Mouse (Mus musculus): ENCODE measurements around the gene Gnat2. TPM values are rescaled to one million over a fixed set of nuclear protein-coding genes. Genes with fewer than 3 reads are reported as not detected.

The Gnat2 gene
- total and polyA plus RNA-seq, 3 experiments = 11.2 to 17.5 (median 13.3) TPM

DNA sequence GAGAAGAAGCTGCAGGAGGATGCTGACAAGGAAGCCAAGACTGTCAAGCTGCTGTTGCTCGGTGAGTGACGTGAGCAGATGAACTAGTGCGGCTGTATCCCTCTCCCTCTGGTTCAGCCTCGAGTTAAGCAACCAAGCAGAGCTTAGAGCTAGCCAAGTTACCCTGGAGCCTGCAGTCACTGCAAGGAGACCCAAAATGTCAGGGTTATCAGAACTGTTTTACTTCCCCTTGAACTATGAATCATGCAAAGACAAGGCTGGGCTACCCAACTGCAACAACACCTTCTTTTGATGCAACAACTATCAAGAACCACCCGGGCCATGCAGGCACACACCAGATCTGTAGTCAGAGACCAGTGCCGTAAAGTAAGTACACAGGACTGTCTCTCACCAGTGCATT, 717 bp downstream of the Gnat2 start:
- Histone ChIP-seq H3K4me3 (replicated peaks in 1 of 3; ENCODE audit: low read depth in 2 of 3, low read length in 2 of 3, poor library complexity in 1 of 3) (no peak overlapping the region), H3K79me2 (replicated peaks; ENCODE audit: control insufficient read depth, extremely low read depth, insufficient read depth, poor library complexity, severe bottlenecking) (no peaks in the 10 kb centered on the region), H3K4me2 (ENCODE audit: insufficient read depth, low read depth, poor library complexity, severe bottlenecking) (no peak overlapping the region), H3K27me3 (replicated peaks) (no peaks in the 10 kb centered on the region), H3K9ac (ENCODE audit: insufficient read depth, low read depth) (no peak overlapping the region), H3K36me3 (replicated peaks in 1 of 2; ENCODE audit: control insufficient read depth in 1 of 2, insufficient read depth in 1 of 2, low read length in 1 of 2) (peaks cover 0 to 34% of the 10 kb centered on the region in 2 experiments), H3K9me3 (replicated peaks; ENCODE audit: low read length) (no peaks in the 10 kb centered on the region), H3K27ac (ENCODE audit: insufficient read depth, low read depth) (no peak overlapping the region), H3K4me1 (ENCODE audit: control insufficient read depth in 1 of 2, insufficient read depth in 2 of 2) (peaks cover 4 to 43% of the 10 kb centered on the region in 2 experiments)
- dilution Hi-C loops (cut with MboI; ENCODE audit: extremely low pct_ligation_motif_present, extremely low pct_unique_long_range_greater_than_20kb, low sequenced_read_pairs) = no loop called here
- DNase-seq (ENCODE audit: extremely low read depth) = no peak
- TF ChIP-seq CTCF (conservative IDR thresholded peaks at IDR 0.05 in 1 of 2, IDR thresholded peaks at IDR 0.05 in 1 of 2; ENCODE audit: low read depth in 2 of 2, low read length in 2 of 2) (no peak), MAFK (IDR thresholded peaks at IDR 0.05; ENCODE audit: insufficient replicate concordance, low read length) (no peak), EP300 (IDR thresholded peaks at IDR 0.05; ENCODE audit: low read length) (no peak), RCOR1 (conservative IDR thresholded peaks at IDR 0.05; ENCODE audit: low read depth, low read length) (no peak), USF2 (conservative IDR thresholded peaks at IDR 0.05; ENCODE audit: low read depth, low read length) (no peak), ELF1 (IDR thresholded peaks at IDR 0.05; ENCODE audit: low read depth, low read length) (no peak), MYC (IDR thresholded peaks at IDR 0.05; ENCODE audit: low read depth, low read length) (no peak), ZNF384 (IDR thresholded peaks at IDR 0.05; ENCODE audit: low read depth, low read length) (no peak), MEF2A (IDR thresholded peaks at IDR 0.05; ENCODE audit: borderline replicate concordance, low read depth, low read length) (no peak), ZMIZ1 (IDR thresholded peaks at IDR 0.05; ENCODE audit: low read depth, low read length) (no peak), POLR2AphosphoS2 (IDR thresholded peaks at IDR 0.05; ENCODE audit: low read depth, low read length) (no peak)
- in situ Hi-C loops (cut with MboI; ENCODE audit: low pct_ligation_motif_present, low pct_unique_long_range_greater_than_20kb, low sequenced_read_pairs) = no loop called here

DNA sequence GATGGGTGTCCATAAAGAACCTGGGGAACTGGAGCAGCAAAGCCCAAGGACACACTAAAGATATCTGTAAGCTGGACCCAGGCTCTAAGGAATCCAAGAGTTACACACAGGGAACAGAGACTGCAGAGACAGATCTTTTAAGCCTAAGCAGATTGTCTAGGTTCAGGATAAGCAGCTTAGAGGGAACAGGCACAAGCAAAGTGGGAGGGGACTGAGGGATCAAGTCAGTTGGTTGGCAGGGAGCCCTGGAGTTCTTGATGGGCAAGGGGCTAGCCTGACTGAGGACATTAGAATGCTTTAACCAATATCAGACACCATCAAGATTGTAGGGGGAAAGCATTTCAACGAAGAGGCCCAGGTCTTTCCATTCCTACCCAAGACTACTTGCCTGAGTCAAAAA, 1.6 kb downstream of the Gnat2 start:
- dilution Hi-C loops (cut with MboI; ENCODE audit: extremely low pct_ligation_motif_present, extremely low pct_unique_long_range_greater_than_20kb, low sequenced_read_pairs) = no loop called here

More for the DNA sequence above, 1.6 kb downstream of the Gnat2 start:
- Histone ChIP-seq H3K27me3 (replicated peaks) (no peaks in the 10 kb centered on the region), H3K36me3 (replicated peaks in 1 of 2; ENCODE audit: control insufficient read depth in 1 of 2, insufficient read depth in 1 of 2, low read length in 1 of 2) (peaks cover 5 to 40% of the 10 kb centered on the region in 2 experiments), H3K79me2 (replicated peaks; ENCODE audit: control insufficient read depth, extremely low read depth, insufficient read depth, poor library complexity, severe bottlenecking) (no peaks in the 10 kb centered on the region), H3K9me3 (replicated peaks; ENCODE audit: low read length) (no peaks in the 10 kb centered on the region), H3K4me3 (replicated peaks in 1 of 3; ENCODE audit: low read depth in 2 of 3, low read length in 2 of 3, poor library complexity in 1 of 3) (no peak overlapping the region), H3K4me1 (ENCODE audit: control insufficient read depth in 1 of 2, insufficient read depth in 2 of 2) (peaks cover 4 to 35% of the 10 kb centered on the region in 2 experiments), H3K4me2 (ENCODE audit: insufficient read depth, low read depth, poor library complexity, severe bottlenecking) (no peak overlapping the region), H3K27ac (ENCODE audit: insufficient read depth, low read depth) (no peak overlapping the region), H3K9ac (ENCODE audit: insufficient read depth, low read depth) (no peak overlapping the region)
- in situ Hi-C loops (cut with MboI; ENCODE audit: low pct_ligation_motif_present, low pct_unique_long_range_greater_than_20kb, low sequenced_read_pairs) = no loop called here
- no peak for DNase-seq (ENCODE audit: extremely low read depth)
- TF ChIP-seq NELFE (IDR thresholded peaks at IDR 0.05; ENCODE audit: low read depth, low read length) = no peak
- no peak for TF ChIP-seq JUN (IDR thresholded peaks at IDR 0.05; ENCODE audit: insufficient read depth, low read depth, low read length)
- no peak for TF ChIP-seq POLR2A (IDR thresholded peaks at IDR 0.05; ENCODE audit: low read depth, low read length)
- TF ChIP-seq USF1 (IDR thresholded peaks at IDR 0.05; ENCODE audit: low read depth, low read length) = no peak
- TF ChIP-seq HCFC1 (IDR thresholded peaks at IDR 0.05; ENCODE audit: low read depth, low read length) = no peak
- TF ChIP-seq MEF2A (IDR thresholded peaks at IDR 0.05; ENCODE audit: borderline replicate concordance, low read depth, low read length) = no peak
- TF ChIP-seq ETS1 (conservative IDR thresholded peaks at IDR 0.05; ENCODE audit: low read depth, low read length) = no peak
- TF ChIP-seq CTCF (conservative IDR thresholded peaks at IDR 0.05 in 1 of 2, IDR thresholded peaks at IDR 0.05 in 1 of 2; ENCODE audit: low read depth in 2 of 2, low read length in 2 of 2) = no peak

All from CH12.LX (cell line).